Mouse (Mus musculus): ENCODE data around the gene Ankrd28.
"Not testable (repeated sequence)": the region's sequence is repeated elsewhere in the genome, so short reads cannot be mapped to it uniquely, and the experiment has no call there.

The Ankrd28 gene

DNA sequence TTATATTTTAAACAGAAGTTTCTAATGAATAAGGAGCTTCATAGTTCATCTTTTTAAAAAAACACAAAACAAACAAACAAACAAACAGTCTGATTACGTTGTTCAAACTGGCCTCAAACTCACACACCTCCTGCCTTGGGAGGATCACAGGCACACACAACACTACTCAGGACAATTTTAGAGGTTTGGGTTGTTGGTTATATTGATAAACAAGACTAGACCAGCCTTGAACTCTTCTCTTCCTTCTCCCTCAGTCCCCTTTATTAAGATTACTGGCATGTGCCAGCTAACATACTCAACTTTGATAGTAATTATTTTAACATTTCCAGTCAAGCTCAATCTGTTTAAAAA, 35.7 kb downstream of the Ankrd28 start:
- no peak for DNase-seq (ENCODE audit: extremely low spot score, low read depth, low spot score)

DNA sequence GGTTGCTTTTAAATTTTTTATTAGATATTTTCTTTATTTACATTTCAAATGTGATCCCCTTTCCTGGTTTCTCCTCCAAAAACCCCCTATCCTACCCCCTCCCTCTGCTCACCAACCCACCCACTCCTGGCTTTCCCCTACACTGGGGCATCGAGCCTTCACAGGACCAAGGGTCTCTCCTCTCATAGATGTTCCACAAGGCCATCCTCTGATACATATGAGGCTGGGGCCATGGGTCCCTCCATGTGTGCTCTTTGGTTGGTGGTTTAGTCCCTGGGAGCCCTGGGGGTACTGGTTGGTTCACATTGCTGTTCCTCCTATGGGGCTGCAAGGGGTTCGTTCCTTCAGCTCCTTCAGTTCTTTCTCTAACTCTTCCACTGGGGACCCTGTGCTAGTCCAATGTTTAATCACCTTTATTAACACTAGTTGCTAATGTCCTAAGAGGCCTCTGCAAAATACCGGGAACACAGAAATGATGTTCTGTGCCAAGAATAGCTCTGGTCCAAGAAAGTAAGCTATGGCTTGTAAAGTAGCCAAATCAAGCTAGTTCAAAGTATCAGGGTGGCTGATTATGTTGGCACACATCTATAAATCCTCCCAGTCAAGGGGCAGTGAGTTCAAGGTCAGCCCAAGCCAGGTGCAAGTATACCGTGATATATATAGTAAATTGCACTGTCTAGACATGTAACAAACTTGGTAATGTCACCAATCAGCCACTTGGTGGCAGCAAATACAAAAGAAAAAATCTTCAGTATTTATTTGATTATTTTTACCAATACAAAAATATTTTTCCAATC, 36.3 kb downstream of the Ankrd28 start:
- DNase-seq (ENCODE audit: extremely low spot score, low read depth, low spot score) = peak; percentile 28

DNA sequence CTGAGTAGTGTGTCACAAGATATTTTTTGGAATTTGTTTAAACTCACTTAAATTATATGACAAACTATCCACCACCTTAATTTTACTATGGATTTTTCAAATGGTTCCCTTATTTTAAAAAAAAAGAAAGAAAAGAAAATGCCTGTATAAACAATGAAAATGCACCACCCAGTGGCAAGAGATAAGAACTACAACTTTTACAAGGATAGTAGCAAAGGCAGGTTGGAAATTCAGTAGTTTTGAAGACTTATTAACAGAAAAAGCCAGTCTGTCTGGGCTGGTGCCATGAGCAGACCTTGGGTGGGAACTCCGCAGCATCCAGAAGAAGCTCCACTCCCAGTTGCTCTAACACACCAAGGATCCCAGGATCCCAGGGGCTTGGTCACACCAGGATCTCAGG, 39.7 kb downstream of the Ankrd28 start:
- DNase-seq (ENCODE audit: extremely low spot score, low read depth, low spot score) = no peak

DNA sequence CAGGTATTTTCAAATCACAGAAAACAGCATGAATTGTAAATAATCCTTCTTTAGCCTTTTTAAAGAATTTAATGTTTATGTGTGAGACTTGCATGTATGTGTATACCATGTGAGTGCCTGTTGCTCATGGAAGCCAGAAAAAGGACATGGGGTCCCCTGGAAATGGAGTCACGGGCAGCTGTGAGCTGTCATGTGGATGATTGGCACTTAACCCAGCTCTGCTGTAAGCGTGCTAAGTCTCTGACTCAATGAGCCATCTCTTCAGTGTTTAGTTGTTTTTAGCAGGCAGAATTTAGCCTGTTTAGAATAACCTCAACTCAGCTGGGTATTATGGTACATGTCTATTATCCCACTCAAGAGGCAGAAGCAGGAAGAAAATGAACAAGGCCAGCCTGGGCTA, 43.5 kb downstream of the Ankrd28 start:
- DNase-seq (ENCODE audit: extremely low spot score, low read depth, low spot score) = no peak

DNA sequence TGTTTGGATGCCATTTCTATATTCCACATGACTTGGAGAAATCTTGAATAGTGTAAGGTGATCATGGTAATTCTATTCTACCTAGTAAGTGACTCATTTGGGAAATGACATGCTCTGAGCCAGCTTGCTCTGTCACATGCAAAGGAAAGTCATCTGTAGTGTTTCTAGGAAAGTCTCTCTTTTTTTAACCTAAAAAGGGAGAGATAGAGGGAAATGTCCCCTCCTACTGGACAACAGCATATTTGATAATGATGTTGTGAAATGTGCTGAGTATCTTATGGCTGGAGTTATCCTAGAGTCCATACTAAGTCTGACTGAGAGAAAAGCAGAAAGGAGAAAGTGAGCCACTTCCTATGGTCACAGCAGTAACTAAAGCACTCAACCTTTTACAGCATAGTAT, 44.8 kb downstream of the Ankrd28 start:
- no peak for DNase-seq (ENCODE audit: extremely low spot score, low read depth, low spot score)

DNA sequence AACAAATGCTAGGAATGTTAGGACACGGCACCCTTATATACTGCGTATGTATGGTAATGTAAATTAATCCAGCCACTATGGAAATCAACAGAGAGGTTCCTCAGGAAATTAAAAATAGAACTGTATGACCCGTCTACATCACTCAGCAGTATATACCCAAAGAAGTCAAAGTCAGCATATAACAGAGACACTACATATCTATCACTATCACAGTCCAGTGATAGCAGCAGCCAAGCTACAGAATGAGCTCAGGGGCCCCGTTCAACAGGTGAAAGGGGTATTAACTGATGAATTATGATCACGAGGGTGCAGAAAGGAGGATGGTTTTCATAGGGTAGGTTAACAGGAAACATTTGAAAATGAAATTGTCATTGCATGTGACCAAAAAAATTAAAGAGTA, 45.5 kb downstream of the Ankrd28 start:
- DNase-seq (ENCODE audit: extremely low spot score, low read depth, low spot score) = no peak

DNA sequence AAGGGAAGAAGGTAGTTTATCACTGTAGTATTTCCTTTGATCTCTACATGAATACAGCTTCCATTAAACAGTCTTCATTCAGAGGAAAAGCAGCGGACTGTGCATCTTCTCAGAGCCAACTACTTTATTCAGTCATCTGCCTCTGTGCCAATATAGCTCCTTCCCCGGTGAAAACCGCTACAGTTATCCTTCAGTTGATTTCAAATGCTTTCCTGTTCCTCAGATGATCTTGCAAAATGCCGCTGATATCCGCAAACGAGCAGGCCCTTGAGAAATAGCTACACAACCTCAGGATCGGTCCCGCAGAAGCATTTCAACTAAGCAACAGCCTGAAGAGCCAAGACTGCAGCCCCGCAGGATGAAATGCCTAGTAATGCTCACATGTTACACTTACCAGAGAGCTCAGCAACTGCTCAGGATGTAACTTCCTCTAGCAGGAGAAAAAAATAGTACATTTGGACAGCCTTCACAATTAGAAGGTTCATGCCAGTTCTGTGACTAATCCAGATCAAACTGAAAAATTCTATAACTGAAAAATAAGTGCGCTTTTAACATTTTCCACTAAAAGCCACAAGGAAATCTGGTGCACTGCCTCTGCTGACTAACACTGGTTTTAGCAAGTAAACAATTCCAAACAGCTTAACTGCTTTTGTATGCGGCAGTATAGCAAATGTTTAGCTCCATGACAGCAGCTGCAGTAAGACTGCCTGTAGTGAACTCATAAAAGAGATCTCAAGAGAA, 49.0 kb downstream of the Ankrd28 start:
- DNase-seq (ENCODE audit: extremely low spot score, low read depth, low spot score) = no peak

DNA sequence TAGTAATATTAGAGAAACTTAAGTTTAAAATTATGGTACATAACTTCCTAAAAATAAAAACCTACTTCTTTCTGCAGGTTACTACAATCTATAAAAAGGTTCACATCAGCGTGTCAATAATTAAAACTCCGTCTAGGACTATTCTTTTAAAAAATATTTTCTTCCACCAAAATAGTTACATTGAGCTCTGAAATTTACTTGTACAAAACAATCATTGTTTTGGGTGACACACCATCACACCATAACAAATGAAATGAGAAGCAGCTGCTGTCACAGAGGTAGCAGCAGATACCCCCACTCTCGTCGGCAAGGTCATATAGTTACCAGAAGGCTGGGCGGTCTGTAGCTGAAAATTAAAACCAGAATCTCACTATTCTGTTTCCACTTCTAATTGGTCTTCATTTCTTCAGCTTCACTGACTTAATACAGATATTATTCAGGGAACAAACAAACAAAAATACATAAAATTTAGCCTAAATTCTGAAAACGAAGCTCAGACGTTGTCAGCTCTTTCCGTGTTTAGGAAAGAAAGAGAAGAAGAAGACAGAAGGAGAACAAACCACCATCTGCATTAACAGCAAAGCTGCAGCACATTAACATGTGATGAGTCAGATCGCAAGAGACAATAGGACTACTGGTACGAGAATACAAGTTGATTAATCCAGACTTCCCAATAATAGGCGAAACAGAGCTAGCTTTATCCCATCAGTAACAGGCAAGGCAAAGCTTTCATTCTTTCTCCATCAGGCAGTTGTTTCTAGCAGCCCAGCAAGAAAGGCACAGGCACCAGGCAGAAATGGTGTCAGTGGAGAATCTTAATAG, 49.8 kb downstream of the Ankrd28 start:
- no peak for DNase-seq (ENCODE audit: extremely low spot score, low read depth, low spot score)

DNA sequence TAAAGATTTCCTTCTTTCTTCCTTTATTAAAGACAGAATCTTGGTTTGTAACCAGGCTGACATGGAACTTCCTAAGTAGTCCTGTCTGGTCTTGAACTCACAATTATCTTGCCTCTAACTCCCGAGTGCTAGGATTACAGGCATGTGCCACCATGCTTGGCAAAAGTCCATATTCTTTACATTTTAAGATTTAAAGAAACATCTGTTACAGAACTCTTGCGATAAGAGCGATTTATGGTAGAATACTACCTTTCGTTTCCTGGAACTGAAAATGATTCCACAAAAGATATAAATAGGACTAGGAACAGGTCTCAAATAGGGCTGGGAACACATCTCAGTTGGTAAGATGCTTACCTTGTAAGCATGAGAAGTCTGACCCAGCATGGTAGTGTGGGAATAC, 56.9 kb downstream of the Ankrd28 start:
- DNase-seq (ENCODE audit: extremely low spot score, low read depth, low spot score) = no peak

DNA sequence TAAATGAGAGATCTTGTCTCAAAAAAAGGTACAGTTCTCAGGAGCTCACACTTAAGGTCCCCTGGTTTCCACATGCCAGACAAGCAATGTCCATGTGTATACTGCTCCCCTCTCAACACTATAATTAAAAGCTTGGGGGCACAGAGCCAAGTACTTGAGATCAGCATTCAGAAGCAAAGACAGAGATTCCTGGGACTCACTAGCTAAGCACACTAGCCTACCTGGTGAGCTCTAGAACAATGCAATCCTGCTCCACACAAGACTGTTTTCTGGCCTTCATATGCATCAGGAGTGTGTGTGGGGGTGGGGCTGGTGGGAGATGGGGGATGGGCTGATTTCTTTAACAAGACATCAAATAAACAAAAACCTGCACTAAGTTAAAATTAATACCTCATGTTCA, 58.2 kb downstream of the Ankrd28 start:
- no peak for DNase-seq (ENCODE audit: extremely low spot score, low read depth, low spot score)

DNA sequence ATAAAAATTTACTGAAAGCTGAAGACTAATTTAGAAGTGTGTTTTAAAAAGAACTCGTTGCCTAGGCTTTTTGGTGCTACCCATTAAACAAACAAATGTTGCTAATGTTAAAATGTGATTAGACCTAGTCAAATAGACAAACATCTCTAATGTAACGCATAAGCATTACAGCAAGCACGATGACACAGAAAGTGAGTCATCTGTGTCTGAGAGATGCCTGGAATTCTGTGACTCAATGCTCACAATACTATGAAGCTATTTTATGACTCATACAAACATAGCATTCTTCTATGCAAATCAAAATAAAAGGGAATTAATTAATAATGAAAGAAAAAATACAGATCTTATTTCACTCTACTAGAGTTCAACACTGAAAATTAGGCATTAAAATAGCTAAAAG, 61.9 kb downstream of the Ankrd28 start:
- DNase-seq (ENCODE audit: extremely low spot score, low read depth, low spot score) = no peak

DNA sequence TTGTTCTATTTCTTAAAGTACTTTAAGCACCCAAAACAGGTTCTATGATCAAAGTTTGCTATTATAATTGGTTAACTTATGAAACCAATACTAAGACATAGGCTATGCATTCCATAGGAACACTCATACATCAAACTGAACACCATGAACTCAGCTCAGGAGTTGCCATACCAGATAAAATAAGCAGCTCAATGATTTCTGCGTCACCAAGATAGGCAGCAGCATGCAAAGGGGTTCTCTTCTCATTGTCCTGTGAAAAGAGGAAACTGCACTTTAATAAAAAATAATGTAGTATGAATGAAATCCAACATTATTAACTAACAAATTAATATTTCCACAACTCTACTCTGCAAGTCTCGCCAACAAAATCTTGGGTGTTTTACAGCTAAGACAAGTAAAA, 66.4 kb downstream of the Ankrd28 start:
- no peak for DNase-seq (ENCODE audit: extremely low spot score, low read depth, low spot score)

DNA sequence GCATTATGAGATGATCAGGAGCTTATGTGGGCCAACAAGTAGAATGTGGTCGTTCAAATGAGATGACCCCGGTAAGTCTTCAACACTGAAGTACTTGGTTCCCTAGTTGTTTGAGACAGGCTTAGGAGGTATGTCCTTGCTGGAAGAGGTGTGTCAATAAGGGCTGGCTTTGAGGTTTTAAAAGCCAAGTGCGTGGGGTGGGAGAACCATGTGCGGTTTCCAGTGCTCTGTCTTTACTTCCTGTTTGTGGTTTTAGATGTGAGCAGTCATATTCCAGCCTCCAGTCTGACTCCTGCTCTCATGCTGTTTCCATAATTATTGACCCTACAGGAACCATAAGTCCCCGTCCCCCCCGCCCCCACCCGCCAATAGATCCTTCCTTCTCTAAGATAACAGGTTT, 68.7 kb downstream of the Ankrd28 start:
- no peak for DNase-seq (ENCODE audit: extremely low spot score, low read depth, low spot score)

DNA sequence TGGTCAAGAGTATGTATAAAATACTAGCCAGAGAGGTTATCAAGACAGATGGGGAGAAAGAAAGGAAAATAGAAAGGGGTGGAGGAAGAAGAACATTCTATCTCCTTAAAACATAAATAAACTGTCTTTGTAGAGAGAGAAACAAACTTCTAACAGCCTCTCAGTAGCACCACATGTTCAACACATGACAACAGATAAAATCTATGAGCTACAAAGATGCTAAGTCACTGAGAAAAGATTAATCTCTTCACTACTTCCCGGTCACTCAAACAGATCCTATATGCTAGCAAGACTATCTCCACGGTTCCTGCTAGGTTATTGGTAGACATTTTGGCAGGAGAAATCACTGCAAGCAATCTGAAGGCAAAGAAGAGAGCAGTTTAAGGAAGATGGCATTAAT, 71.3 kb downstream of the Ankrd28 start:
- DNase-seq (ENCODE audit: extremely low spot score, low read depth, low spot score) = no peak

DNA sequence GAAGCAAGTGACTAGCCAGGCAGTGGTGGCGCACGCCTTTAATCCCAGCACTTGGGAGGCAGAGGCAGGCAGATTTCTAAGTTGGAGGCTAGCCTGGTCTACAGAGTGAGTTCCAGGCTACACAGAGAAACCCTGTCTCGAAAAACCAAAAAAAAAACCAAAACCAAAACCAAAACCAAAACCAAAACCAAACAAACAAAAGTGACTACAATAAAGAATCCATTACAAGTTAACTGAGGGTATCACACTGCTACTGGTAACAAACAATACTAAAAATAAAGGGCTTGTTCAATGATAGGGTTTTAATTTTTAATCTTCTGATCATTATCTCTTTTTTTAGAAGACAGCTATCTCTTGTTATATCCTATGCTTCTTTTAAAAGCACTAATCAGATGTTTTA, 72.0 kb downstream of the Ankrd28 start:
- DNase-seq (ENCODE audit: extremely low spot score, low read depth, low spot score) = not testable (repeated sequence)

DNA sequence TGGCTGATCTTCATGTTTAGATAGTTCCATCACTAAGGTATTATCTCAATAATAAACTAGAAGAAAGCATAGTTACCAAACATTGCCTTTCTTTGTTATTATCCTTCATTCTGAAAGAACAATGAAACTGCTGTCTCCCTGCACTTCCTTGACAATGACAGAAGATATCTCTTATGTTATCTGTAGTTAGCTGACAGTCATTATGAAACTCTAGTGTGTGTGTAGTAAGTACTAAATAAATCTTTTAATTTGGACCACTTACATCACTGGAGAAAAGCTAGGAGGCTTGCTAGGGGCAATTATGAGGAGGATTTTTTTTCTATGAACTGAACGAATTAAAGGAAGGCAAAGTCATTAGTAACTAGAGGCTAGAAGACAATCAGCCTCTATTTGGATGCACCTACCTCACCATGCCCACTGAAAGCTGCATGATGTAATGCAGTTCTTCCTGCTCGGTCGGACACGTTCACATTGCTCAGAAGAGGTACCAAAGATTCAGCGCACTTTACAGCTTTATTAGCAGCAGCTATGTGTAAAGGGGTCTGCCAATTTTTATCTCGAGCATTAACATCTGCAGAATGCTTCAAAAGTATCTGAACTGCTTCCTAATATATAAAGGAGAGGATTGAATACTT, 82.1 kb downstream of the Ankrd28 start:
- DNase-seq (ENCODE audit: extremely low spot score, low read depth, low spot score) = no peak

DNA sequence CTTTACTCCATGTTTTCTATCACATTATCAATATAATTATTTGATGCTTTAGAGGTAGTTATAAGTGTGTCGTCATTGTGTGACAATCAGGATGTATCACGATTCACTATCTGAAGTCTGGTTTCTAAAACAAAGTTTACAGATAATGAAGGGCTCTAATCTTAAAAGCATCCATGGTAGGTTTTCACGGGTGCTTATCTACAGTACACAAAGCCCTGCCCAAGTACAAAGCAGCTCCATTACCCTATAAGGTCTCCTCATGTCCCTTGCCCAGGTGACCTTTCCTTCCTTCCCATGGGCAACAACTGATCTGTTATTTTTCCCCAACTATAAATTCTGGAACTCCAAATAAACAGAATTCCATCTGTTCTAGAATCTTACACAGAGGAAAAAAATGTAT, 87.9 kb downstream of the Ankrd28 start:
- no peak for DNase-seq (ENCODE audit: extremely low spot score, low read depth, low spot score)

DNA sequence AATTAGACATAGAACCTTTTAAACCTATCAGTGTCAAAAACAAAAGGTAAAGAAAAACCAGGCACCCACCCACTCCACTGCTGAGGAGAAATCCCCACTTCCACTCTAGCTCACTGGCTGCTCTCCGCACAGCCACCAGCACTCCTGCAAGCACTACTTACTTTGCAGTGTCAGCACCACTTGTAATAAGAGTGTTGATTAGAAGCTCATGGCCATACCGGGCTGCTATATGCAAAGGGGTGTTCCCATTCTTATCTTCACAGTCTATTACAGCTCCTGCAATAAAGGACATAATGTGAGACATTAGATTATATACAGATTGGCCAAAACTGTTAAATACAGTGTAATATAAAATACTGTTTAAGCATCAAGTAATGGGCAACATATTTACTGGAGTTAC, 95.6 kb downstream of the Ankrd28 start:
- no peak for DNase-seq (ENCODE audit: extremely low spot score, low read depth, low spot score)

DNA sequence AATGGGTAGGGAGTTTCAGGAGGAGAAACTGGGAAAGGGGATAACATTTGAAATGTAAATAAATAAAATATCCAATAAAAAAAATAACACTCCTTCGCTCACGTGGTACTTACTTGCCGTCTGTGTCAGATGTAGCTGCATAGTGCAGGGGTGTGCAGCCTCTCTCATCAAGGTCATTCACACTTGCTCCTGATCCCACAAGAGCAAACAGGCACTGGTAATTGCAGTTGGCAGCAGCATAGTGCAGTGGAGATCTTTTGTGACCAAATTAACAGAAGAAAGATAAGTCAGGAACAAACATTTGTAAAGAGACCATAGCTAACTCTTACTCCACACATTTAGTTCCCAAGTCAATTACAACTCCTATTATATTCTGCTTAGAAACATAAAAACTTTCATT, 102.9 kb downstream of the Ankrd28 start:
- no peak for DNase-seq (ENCODE audit: extremely low spot score, low read depth, low spot score)

DNA sequence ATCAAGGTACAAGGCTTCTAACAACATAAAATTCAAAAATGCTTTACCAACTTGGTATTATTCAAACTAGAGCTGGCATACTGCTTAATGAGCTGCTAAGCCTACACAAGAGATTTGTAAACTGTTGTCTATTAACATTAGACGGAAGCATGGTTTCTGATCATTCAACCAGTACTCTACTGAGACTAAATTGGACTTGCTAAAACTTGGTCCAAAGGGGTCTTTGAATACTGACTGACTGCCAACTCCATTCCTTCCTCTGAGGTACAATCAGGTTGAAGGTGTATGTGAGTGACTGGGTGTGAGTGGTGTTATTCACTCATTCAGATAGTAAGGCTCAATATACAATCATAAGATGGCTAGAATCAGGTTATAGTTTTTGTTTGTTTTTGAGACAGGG, 107.7 kb downstream of the Ankrd28 start:
- DNase-seq (ENCODE audit: extremely low spot score, low read depth, low spot score) = no peak

DNA sequence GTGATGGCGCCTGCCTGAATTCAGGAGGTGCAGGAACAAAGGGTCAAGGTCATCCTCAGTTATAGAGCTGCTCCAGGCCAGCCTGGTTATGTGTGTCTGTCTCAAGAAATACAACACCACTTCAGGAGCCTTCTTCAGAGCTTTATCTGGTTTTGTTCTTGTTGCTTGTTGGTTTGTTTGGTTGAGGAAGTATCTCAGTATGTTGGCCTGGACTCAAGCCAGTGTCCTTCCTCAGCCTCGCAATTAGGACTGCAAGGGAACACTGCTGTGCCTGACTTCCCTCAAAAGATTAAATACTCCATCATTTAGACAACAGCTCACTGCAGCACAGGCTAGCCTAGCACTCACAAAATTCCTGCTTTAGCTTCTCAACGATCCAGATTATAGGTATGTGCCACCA, 109.2 kb downstream of the Ankrd28 start:
- no peak for DNase-seq (ENCODE audit: extremely low spot score, low read depth, low spot score)
